Mouse (Mus musculus): ENCODE data around the gene Vta1. TPM values are rescaled to one million over a fixed set of nuclear protein-coding genes. Genes with fewer than 3 reads are reported as not detected.

Vta1 gene
- polyA plus RNA-seq, 1 experiment from 2014 or later: 109 TPM

GRCm38 (mm10) chr10:14607597-14607996 lies 97.8 kb downstream of the Vta1 start:
- no peak for DNase-seq (ENCODE audit: low spot score)
- Histone ChIP-seq H3K9ac (ENCODE audit: low read length) (no peak overlapping the region), H3K4me3 (ENCODE audit: low read depth, low read length) (no peak overlapping the region), H3K36me3 (ENCODE audit: control insufficient read depth, insufficient read depth, low read length) (no peaks in the 10 kb centered on the region), H3K27me3 (ENCODE audit: control insufficient read depth, insufficient read depth, low read length) (no peaks in the 10 kb centered on the region), H3K9me3 (ENCODE audit: control insufficient read depth, low read length) (no peaks in the 10 kb centered on the region), H3K4me2 (ENCODE audit: low read depth, severe bottlenecking) (no peak overlapping the region), H3K27ac (replicated peaks; ENCODE audit: low read depth, low read length) (no peak overlapping the region), H3K4me1 (ENCODE audit: control insufficient read depth, insufficient read depth, low read length) (no peaks in the 10 kb centered on the region)
- ATAC-seq (ENCODE audit: insufficient number of reproducible peaks, low FRiP score, low TSS enrichment, low read depth): no peak
- 94% methylated on average over 5 of the region's 5 CpGs for WGBS

Other genes with a start within 250 kb of the Vta1 start
- gene Adgrg6, start 159.9 kb downstream of the Vta1 start, polyA plus RNA-seq (2014; fragmentation: Nextera tagmentation; extraction: Ambion mirVana): 1.1 and 1.6 TPM in 2 replicates
- 0.16 TPM in 1 of 2 replicates, not detected in the other for gene Nmbr, start within 50 bp of the Vta1 start, polyA plus RNA-seq (2014; fragmentation: Nextera tagmentation; extraction: Ambion mirVana)
- 0.20 TPM in 1 of 2 replicates, not detected in the other for gene Gje1, start 12.7 kb upstream of the Vta1 start, polyA plus RNA-seq (2014; fragmentation: Nextera tagmentation; extraction: Ambion mirVana)